Mouse (Mus musculus) brown adipose tissue, adult 24 weeks (tissue): ENCODE measurements at regions not wholly inside any gene's neighbourhood (a gene's known extent, or its start where the extent isn't known, plus 50 kb on each side); places are given as distances from the start of the nearest gene placed in this dataset.

ENCODE experiments used
- H3K27ac ChIP-seq: fragments of 200-500 bp; replicated peaks from 2 replicates; pipeline ENCODE4 v1.5.1; 2012; ENCODE audit warnings: low read depth, mild to moderate bottlenecking, low read length
- H3K4me1 ChIP-seq: fragments of 200-500 bp; 2 replicates; pipeline ENCODE4 v1.6.1; 2012; ENCODE audit warnings: low read length, mixed read lengths; ENCODE audit not compliant: control insufficient read depth, insufficient read depth, insufficient read length
- H3K4me3 ChIP-seq: fragments of 200-500 bp; 2 replicates; pipeline ENCODE4 v1.5.1; 2012; ENCODE audit warnings: low read depth, mild to moderate bottlenecking, low read length, moderate library complexity; ENCODE audit not compliant: insufficient read depth

GRCm38 (mm10) chr16:29827776-29828175, 236.4 kb upstream of the Hes1 start:
- Histone ChIP-seq H3K4me3 (no peak overlapping the region), H3K4me1 (peaks cover 2% of the 10 kb centered on the region; the same call in 1 of the 2 replicates), H3K27ac (no peak overlapping the region)

DNA sequence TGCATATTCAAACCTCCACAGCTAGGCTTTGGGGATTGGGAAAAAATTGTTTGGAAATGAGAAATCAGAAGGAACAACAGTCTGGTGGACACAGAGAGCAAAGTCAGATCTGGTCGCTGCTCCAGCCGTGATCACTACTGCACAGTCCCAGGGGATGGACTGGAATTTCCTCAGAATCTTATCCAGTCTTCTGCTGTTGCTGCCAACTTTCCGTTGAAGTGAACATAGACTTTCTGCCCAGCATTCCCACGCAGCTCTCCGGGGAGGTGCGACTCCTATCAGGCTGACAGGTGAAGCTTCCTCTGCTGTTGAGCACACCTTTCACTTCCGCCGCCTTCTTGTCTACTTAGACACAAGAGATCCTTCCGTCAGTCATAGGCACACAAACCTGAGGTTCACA, 234.7 kb upstream of the Hes1 start:
- Histone ChIP-seq H3K4me3 (no peak overlapping the region), H3K27ac (0 out of 2 replicates have a peak overlapping the region, but pooled peaks have one; percentile 7), H3K4me1 (peaks cover 2% of the 10 kb centered on the region; the same call in 1 of the 2 replicates)

DNA sequence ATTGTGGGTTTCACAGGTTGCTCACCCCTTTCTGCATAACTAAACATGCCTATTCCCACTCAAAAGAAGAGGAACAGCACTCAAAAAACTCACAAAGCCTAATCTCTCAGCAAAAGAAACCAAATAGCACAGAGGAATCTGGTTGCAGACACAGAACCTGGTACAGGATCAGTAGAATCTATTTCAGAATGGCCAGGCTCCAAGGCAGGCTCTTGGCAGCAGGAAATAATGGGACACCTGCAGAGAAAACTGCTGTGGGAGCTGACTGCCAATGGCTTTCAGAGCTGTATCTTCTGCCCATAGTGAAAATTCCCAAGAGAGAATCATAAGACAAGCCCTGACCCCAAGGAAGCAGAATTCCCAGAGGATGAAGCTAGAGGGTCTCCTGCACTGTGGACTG, 234.1 kb upstream of the Hes1 start:
- peaks cover 2% of the 10 kb centered on the region; the same call in 1 of the 2 replicates for H3K4me1 ChIP-seq
- no peak overlapping the region for H3K27ac ChIP-seq
- H3K4me3 ChIP-seq = no peak overlapping the region

GRCm38 (mm10) chr16:29833298-29833697, 230.9 kb upstream of the Hes1 start:
- Histone ChIP-seq H3K4me1 (peaks cover 2% of the 10 kb centered on the region; the same call in 1 of the 2 replicates), H3K4me3 (no peak overlapping the region), H3K27ac (no peak overlapping the region)

DNA sequence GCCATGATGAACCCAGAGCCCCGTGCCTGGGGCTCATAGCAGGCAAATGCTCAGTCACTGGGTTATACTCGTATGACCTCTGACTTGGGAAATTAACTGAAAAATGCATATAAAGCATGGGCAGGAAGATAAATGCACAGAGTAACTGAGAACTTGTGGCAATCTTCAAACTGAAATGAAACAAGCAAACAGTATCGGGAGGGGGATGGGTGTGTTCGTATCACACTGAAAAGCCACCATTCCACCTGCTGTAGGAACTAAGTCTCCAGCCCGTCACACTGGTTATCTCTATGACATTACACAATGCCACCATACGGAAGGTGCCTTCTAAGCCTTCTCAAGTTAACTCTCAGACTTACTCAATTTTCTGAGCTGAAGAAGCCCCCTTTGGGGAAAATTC, 230.3 kb upstream of the Hes1 start:
- Histone ChIP-seq H3K4me1 (peaks cover 2% of the 10 kb centered on the region; the same call in 1 of the 2 replicates), H3K4me3 (no peak overlapping the region), H3K27ac (no peak overlapping the region)

DNA sequence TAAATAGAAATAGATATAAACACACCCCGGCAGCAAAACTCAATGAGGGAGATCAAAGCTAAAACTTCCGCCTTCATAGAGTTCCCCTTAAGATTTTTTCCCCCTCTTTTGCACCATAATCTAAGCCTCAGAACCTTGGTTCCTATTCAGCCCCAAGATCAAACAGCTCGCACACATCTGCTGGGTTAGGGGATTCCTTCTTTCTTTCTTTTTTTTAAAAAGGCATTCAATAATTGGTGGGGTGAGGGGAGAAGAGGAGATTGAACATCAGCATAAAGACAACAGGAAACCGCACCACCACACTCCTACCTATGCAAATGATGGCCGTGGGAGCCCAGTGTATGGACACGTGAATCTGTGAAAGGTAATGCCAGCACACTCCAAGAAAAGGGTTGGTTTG, 229.5 kb upstream of the Hes1 start:
- H3K4me3 ChIP-seq = no peak overlapping the region
- no peak overlapping the region for H3K27ac ChIP-seq
- no peaks in the 10 kb centered on the region; the same call in 1 of the 2 replicates for H3K4me1 ChIP-seq

DNA sequence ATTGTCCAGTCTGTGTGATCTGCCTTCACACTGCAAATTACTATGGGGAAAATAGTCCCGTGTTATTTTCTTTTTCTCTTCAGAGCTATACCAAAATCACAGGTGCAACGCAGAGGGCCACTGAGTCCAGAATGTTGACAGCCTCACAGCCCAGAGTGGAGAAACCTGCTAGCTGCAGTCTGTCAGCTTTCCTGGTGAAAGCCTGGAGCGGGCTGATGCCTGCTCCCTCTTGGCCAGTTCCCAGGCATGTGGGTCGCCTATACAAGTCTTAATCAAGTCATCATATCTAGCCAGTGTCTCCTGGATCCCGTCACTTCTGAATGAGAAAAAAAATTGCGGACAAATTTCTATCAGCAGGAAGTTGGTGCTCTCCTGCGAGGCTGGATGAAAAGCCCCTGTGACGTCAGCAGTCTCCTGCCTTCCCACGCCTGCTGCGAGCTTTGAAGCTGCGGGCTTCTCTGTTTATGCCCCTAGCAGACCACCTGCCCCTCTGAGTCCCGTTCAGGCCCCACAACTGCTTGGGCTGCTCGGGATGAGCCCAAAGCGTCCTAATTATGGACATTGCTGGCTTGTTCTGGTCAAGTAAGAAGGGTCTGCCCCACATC, 227.1 kb upstream of the Hes1 start:
- H3K27ac ChIP-seq = no peak overlapping the region
- H3K4me1 ChIP-seq = no peaks in the 10 kb centered on the region; the same call in 1 of the 2 replicates
- no peak overlapping the region for H3K4me3 ChIP-seq

DNA sequence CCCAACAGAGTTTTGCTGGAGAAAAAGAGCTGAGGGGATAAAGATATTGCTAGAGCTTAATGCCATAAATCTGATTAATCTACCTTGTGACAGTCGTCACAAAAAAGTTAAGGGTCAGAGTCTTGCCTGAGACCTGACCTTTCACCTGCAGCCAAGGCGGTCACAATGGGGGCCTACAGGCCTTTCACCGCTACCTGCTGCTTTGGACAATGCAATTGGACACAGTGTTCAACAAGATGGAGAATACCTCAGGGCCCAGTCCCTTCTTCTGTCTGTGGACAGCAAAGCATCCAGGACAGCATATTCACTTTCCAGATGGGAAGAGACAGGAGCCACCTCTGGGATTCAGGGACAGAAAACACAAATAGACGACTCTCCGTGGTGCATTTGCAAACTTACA, 226.3 kb upstream of the Hes1 start:
- no peaks in the 10 kb centered on the region; the same call in 1 of the 2 replicates for H3K4me1 ChIP-seq
- no peak overlapping the region for H3K27ac ChIP-seq
- no peak overlapping the region for H3K4me3 ChIP-seq

GRCm38 (mm10) chr16:29838981-29839661, 225.1 kb upstream of the Hes1 start:
- Histone ChIP-seq H3K4me3 (peak overlapping the region; percentile 41), H3K4me1 (no peaks in the 10 kb centered on the region; the same call in 1 of the 2 replicates), H3K27ac (no peak overlapping the region)

DNA sequence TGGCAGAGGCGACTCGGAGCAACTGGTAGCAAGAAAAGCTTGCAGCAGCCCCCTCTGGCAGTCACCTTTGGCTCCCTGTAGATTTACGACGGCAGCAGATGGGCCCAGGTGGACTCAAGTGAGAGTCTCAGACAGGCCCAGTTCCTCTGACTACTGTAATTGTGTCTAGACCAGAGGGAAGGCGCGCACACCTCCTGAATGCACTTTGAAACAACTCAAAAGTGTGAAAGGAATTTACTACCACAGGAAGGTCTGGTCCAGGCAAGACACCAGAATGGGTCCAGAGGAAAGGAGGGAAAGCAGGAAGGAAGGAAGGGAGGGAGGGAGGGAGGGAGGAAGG, 224.6 kb upstream of the Hes1 start:
- H3K4me1 ChIP-seq = no peaks in the 10 kb centered on the region; the same call in 1 of the 2 replicates
- no peak overlapping the region for H3K27ac ChIP-seq
- H3K4me3 ChIP-seq = peak overlapping the region; percentile 41; the same call in 1 of the 2 replicates

DNA sequence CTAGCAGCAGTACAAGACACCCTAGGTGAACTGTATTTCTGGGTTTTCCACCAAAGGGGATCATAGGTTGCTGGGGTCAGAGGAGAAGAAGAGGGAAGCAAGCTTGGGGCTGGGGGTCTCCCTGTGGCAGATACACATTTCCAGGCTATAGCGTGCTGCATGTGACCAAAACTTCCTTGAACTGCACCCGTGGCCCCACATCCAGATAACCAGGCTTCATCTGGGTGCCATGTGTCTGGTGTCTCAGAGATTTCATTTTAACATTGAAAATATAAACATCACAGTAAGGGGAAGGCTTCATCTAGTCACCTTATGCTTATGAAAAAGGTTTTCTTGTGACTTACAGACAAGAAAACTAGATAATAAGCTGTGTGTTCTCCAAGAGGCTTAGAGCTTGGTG, 223.8 kb upstream of the Hes1 start:
- no peak overlapping the region for H3K4me3 ChIP-seq
- H3K27ac ChIP-seq = no peak overlapping the region
- no peaks in the 10 kb centered on the region; the same call in 1 of the 2 replicates for H3K4me1 ChIP-seq

DNA sequence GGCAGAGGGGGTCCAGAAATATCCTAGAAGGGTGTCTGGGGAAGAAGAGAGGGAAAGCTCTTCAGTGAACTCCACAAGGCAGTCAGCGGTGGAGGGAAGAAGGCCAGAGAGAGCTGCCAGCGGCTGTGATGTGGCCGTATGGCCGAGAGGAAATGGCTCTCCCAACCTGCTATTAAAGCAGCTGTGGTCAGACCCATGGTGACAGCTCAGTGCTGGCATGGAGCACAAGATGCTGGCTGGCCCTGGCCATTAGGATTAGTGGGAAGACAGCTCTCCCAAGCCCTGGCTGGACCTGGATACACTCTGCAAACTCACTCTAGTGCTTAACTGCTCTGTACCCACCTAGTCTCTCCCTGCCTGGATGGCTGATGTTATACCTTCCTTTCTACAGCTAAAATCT, 223.1 kb upstream of the Hes1 start:
- Histone ChIP-seq H3K4me1 (no peaks in the 10 kb centered on the region; the same call in 1 of the 2 replicates), H3K4me3 (no peak overlapping the region), H3K27ac (no peak overlapping the region)

- Histone ChIP-seq H3K27ac (no peak overlapping the region), H3K4me1 (peaks cover 3% of the 10 kb centered on the region), H3K4me3 (no peak overlapping the region)
Observed at GRCm38 (mm10) chr16:29842071-29842470, 222.1 kb upstream of the Hes1 start.

- Histone ChIP-seq H3K4me1 (peaks cover 3% of the 10 kb centered on the region), H3K4me3 (no peak overlapping the region), H3K27ac (no peak overlapping the region)
Observed at GRCm38 (mm10) chr16:29843490-29843889, 220.7 kb upstream of the Hes1 start.

GRCm38 (mm10) chr16:29844706-29845596, 219.2 kb upstream of the Hes1 start:
- Histone ChIP-seq H3K27ac (no peak overlapping the region), H3K4me3 (no peak overlapping the region), H3K4me1 (peaks cover 3% of the 10 kb centered on the region)
